Mouse (Mus musculus) small intestine, adult 2 months (tissue): ENCODE measurements around the gene Egfl8.

Source experiments
- CTCF ChIP-seq: fragments of 200-500 bp; IDR thresholded peaks from 2 replicates; pipeline ENCODE4 v1.5.1; 2012; ENCODE audit warnings: low read depth, mild to moderate bottlenecking, control low read depth, inconsistent platforms, low read length, moderate library complexity, mixed read lengths; ENCODE audit not compliant: insufficient replicate concordance, insufficient read length; ENCODE audit errors: extremely low read depth
- POLR2A ChIP-seq: fragments of 200-500 bp; IDR thresholded peaks from 2 replicates; pipeline ENCODE4 v1.6.1; 2012; ENCODE audit warnings: low read depth, mild to moderate bottlenecking, control low read depth, inconsistent platforms, low read length, moderate library complexity

- TF ChIP-seq CTCF (no peak), POLR2A (no peak)
These were observed 19.9 kb upstream of the Egfl8 start for GRCm38 (mm10) chr17:34635671-34636070.
